Mouse (Mus musculus) G1E-ER4 (cell line): ENCODE data around the gene H2-DMb2. TPM values are rescaled to one million over a fixed set of nuclear protein-coding genes. Genes with fewer than 3 reads are reported as not detected.

Experiments
- GATA1 ChIP-seq: IDR thresholded peaks from one replicate; pipeline ENCODE4 v1.8.0; 2012; ENCODE audit warnings: low read length, inconsistent platforms
- polyA plus RNA-seq: library from polyadenylated mRNA; stranded (reverse); fragments of >175 nt; gene quantifications from 2 replicates; pipeline ENCODE4 v1.2.3, GENCODE M21; 2012

H2-DMb2 gene
- polyA plus RNA-seq, 1 experiment: not detected

- no peak for TF ChIP-seq GATA1
Measured at GRCm38 (mm10) chr17:34110309-34110708, 32.8 kb upstream of the H2-DMb2 start.

- no peak for TF ChIP-seq GATA1
Measured at GRCm38 (mm10) chr17:34114114-34114513, 29.0 kb upstream of the H2-DMb2 start.

GRCm38 (mm10) chr17:34116736-34117370, 26.3 kb upstream of the H2-DMb2 start:
- TF ChIP-seq GATA1: no peak

- TF ChIP-seq GATA1: no peak
Measured at GRCm38 (mm10) chr17:34117421-34118112, 25.5 kb upstream of the H2-DMb2 start.

- TF ChIP-seq GATA1: no peak
Measured at GRCm38 (mm10) chr17:34118113-34118872, 24.8 kb upstream of the H2-DMb2 start.

- no peak for TF ChIP-seq GATA1
Measured at GRCm38 (mm10) chr17:34118873-34119248, 24.2 kb upstream of the H2-DMb2 start.

GRCm38 (mm10) chr17:34119249-34120179, 23.6 kb upstream of the H2-DMb2 start, which contains the start of gene H2-DMa:
Gene H2-DMa, plus strand, starts transcription at chr17:34119541.
- TF ChIP-seq GATA1: no peak

- TF ChIP-seq GATA1: no peak
Measured at GRCm38 (mm10) chr17:34120180-34120723, 22.9 kb upstream of the H2-DMb2 start.

- no peak for TF ChIP-seq GATA1
Measured at GRCm38 (mm10) chr17:34120814-34121171, 22.3 kb upstream of the H2-DMb2 start.

- TF ChIP-seq GATA1: no peak
Measured at GRCm38 (mm10) chr17:34121172-34121878, 21.8 kb upstream of the H2-DMb2 start.

GRCm38 (mm10) chr17:34121879-34122187, 21.3 kb upstream of the H2-DMb2 start:
- no peak for TF ChIP-seq GATA1

GRCm38 (mm10) chr17:34122188-34122984, 20.7 kb upstream of the H2-DMb2 start, which contains the start of gene Brd2:
Gene Brd2, minus strand, starts transcription at chr17:34122634.
- no peak for TF ChIP-seq GATA1

GRCm38 (mm10) chr17:34123111-34123510, 20.0 kb upstream of the H2-DMb2 start:
- no peak for TF ChIP-seq GATA1

- TF ChIP-seq GATA1: no peak
Measured at GRCm38 (mm10) chr17:34123518-34123917, 19.6 kb upstream of the H2-DMb2 start.
